Mouse (Mus musculus): ENCODE measurements around the gene Pom121.

DNA sequence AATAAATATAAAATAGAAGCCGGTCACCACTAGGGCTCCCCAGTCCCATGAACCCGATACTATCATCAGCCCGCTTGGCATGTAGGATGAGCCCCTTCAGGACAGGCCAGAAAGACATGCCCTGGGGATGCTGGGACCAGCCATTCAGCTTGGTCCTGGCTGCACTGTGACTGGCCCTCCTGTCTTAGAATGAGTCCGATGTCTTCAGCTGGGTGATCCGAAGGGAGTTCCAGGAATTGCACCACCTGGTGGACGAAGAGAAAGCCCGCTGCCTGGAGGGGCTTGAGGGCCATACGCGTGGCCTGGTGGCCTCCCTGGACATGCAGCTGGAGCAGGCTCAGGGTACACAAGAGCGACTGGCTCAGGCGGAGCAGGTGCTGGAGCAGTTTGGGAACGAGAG is 30.8 kb downstream of the Pom121 start:
- TF ChIP-seq MAX (IDR thresholded peaks at IDR 0.05) = no peak
- no peak for TF ChIP-seq CTCF (IDR thresholded peaks at IDR 0.05; ENCODE audit: control insufficient read depth, insufficient read depth, insufficient read length)
- no peak for TF ChIP-seq MYOD1 (IDR thresholded peaks at IDR 0.05; ENCODE audit: control insufficient read depth, insufficient read length, low read depth)
- no peak for TF ChIP-seq MYOG (IDR thresholded peaks at IDR 0.05; ENCODE audit: control insufficient read depth, extremely low read depth, insufficient read length)
- TF ChIP-seq USF1 (IDR thresholded peaks at IDR 0.05; ENCODE audit: low read depth) = no peak
- no peak for TF ChIP-seq CEBPB (IDR thresholded peaks at IDR 0.05; ENCODE audit: low read depth)

All from C2C12 (cell line).